Mouse (Mus musculus): ENCODE measurements around the gene Mup22.
"Not testable (repeated sequence)": the region's sequence is repeated elsewhere in the genome, so short reads cannot be mapped to it uniquely, and the experiment has no call there.

Mup22 gene

DNA sequence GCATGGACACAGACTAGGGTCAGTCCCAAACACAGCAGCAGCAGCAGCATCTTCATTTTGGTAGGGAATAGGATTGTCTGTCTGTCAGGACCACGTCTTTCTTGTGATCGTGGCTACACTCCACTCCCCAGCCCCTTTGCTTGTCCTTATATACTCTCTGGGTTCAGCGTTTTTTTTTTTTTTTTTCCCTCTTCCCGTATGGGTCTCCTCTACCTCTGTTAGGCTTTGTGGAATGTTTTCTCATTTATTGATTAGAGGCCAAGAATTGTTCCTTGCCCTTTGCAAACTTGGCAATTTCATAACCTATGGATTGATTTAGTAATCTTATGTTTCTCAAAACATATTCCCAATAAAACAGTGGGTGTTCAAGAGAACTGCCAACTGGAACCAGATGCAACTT, at the start of gene Mup22:
Gene Mup22, minus strand, starts transcription at position 101 of the 400 bp plus-strand sequence.
- not testable (repeated sequence) for DNase-seq (ENCODE audit: low spot score in 2 of 2)

DNA sequence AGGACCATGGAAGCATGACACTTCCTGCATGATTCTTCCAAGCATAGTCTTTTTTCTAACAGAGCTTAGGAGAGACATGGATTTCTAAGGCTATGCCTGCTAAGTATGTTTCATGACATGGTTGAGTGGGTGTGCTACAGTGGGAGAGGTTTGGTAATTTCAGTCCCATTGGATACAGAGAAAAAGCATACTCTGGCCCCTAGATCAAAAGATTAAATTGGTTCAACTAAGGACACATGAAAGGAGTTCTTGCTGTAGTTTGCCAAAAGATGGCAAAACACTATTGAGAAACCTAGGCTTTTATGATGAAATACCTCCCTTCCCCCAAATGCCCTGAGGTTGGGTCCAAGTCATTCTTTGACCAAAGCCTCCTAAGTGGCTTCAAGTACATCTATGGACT, 19.6 kb upstream of the Mup22 start:
- not testable (repeated sequence) for DNase-seq (ENCODE audit: low spot score in 2 of 2)

Data from thymus, postnatal 10 days (tissue).